Mouse (Mus musculus) liver, postnatal 0 days (tissue): ENCODE measurements around the gene Qtrt2.

Experiments
- CTCF ChIP-seq: sonication (generic); IDR thresholded peaks from 2 replicates; pipeline ENCODE4 v1.5.1; 2016; ENCODE audit warnings: antibody characterized with exemption, low read depth
- EP300 ChIP-seq: IDR thresholded peaks from 2 replicates; pipeline ENCODE4 v1.6.1; 2016; ENCODE audit warnings: antibody characterized with exemption, low read depth, mild to moderate bottlenecking

DNA sequence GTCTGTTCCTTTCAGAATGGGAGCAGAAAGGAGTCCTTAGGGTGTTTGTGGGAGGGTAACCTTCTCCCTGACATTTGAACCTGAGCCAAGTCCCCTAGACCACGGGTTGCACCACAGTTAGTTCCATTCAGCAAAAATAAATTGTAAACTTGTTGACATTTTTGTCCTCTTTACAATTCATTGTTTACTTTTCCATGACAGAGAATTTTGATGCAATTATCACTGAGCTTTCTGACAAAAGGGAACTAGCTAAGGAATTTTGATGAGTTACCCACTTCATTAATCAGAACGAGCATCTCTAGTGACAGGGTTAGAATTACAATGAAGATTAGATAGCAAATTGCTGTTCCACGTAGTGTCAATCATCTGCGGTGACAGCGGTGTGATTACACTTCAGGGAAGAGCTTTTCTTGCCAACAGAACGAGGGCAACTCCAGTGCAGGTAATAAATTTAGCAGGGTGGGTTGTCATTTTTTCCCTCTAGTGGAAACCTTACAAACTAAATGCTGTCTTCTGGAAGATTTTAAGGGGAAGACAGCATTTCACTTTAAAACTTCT lies 1.5 kb downstream of the Qtrt2 start:
- TF ChIP-seq CTCF = no peak
- no peak for TF ChIP-seq EP300
